Mouse (Mus musculus): ENCODE results near the gene Cd300ld2.
"Not testable (repeated sequence)": the region's sequence is repeated elsewhere in the genome, so short reads cannot be mapped to it uniquely, and the experiment has no call there.

Cd300ld2 gene

DNA sequence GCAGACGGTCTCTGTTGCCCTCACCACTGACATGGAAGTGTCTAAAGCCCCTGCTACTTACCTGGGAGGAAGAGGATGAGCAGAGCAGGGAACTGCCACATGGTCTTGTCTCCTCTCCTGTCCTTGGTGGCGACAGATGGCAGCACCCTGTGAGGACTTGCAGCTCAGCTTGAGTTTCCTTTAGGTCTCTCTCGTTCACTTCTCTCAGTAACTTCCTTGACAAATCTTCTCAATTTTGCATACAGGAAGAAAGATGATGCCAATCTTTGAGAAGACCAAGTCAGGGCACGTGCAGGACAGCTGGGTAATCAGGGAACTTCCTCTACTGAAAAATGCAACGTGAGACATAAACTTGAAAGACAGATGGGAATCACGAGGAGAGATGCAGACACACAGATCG is at the start of gene Cd300ld2:
Gene Cd300ld2 (minus strand): TSS at position 101 of the 400 bp plus-strand sequence.
- DNase-seq (ENCODE audit: low spot score), result not testable (repeated sequence)

DNA sequence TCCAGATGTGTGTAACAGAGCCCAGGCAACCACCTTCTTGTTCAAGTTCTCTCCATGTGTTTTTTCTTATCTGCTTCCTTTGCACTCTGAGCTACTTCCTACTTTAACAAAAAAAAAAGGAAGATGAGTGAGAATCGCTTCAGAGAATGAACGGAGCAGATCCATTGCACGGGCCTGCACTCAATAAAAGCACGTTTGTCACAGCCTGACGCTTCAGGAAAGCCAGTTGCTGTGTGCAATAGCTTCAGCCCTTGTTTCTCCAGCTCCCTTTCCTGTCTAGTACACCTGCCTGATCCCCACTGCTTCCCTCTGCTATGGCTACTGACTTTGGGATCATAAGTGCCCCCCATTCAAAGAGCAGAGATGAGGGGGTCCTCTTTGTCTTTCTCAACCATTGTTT is 46.1 kb upstream of the Cd300ld2 start, which contains the start of gene Cd300e:
Gene Cd300e (minus strand): TSS at position 101 of the 400 bp plus-strand sequence.
- no peak for DNase-seq (ENCODE audit: low spot score)

DNA sequence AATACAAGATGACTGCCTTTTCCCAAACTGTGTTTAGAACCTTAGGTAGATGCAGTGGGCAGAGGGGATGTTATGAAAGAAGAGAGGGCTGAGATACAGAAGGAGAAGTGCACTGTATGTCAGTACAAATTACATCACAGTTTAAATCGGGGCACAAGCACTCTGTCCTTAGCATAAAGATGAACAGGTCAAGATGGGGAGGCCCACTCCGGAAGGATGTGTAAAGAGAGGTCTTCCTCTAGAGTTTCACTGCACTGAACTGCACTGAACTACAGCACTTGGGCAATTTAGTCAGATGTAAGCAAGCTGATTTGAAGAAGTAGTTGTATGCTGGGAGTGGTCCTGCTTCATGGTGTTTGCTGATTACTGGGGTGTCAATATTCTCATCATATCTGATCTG is 43.8 kb upstream of the Cd300ld2 start:
- no peak for DNase-seq (ENCODE audit: low spot score)

DNA sequence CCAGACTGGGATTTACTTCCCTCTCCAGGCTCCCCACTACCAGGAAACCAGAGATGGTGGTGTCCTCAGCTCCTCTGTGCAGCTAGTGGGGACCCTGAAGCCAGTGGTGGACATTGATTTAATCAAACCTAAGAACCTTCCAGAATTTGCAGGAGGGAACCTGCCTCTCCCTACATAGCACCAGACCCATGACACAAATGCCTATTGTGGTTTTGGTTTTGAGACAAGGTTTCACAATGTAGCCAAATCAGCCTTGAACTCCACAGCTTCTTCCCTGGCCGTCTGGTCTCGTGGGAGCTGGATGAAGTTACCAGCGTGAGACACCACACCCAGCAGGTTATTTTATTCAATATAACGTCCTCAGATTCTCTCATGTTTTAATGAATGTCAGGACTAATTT is 42.7 kb upstream of the Cd300ld2 start:
- DNase-seq (ENCODE audit: low spot score), result no peak

DNA sequence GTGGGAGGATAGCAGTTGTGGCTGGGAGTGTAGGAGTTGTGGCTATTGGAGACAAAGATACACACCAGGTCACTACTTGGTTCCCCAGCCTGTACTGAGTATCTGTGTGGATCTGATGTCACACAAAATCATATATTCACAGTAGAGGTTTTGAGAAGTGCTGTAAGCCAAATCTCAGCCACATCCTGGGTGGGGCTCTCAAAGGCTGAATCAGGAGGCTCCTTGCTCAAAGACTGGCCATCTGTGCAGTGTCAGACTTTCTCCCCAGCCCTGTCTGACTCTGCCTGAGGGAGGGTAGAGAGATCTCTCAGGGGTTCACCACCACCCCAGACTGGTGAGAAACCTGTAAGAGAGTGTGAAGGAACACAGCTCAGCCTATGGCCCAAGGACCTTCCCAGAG is 38.5 kb upstream of the Cd300ld2 start:
- DNase-seq (ENCODE audit: low spot score), result no peak

DNA sequence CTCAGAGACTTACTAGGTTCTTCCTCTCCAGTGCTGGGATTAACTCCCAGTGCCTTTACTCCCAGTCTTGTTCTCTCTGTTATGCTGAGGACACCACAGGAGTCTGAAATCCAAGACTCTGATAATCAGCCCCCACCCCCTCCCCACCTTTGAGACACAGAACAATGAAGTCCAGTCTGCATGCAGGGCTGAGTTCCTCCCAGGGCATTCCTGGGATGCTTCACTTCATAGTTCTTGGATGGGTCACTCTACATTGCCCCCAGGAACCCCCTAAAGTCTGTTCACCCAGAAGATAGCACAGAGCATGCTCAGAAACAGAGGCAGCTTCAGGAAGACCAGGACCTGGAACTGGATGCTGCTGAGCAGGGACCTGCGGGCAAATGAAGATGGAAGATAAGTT is 37.0 kb upstream of the Cd300ld2 start:
- no peak for DNase-seq (ENCODE audit: low spot score)

DNA sequence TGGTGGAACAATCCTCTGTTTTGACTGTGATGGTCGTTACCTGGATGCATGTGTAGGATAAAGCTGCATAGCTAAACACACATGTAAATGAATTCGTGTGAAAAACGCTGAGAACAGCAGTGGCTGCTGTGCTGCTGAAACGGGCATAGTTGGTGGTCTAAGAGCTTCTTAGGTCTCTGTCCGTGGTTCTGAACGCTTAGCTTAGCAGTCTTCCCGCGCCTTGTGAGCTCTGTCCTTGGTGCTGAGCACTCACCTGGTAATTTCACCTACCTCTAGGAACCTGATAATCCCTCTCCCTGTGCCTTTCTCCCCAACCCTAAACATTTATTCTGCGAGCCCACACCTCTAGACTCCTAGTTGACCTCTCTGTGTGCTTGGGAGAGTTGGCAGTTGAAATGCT is 36.2 kb upstream of the Cd300ld2 start:
- peak; percentile 77 for DNase-seq (ENCODE audit: low spot score)

DNA sequence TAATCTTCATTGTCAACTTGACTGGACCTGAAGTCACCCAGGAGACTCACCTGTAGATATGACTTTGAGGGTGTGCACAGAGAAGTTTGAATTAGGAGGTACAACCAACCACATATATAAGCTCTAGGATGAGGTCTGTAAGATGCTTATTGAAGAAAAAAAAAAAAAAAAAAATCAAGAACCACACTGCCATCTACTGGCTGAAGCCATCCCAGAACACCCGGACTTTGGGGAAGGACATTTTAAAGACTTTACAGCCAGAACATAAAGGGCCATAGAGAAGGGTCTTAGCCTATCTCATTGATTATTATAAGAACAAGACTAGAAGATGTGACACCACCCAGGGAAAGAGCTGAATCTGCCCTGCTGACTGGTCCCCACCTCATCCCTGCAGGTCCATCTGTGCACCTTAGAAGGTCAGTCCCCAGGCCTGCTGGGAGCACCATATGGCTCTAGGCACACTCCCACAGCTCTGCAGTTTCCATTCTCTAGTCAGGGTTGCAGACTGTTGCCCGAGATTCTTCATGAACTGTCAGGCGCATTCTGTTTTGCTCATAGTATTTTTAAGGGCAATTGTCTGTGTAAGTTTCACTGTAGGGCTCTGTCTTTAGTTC is 33.4 kb upstream of the Cd300ld2 start:
- peak; percentile 50 for DNase-seq (ENCODE audit: low spot score)

DNA sequence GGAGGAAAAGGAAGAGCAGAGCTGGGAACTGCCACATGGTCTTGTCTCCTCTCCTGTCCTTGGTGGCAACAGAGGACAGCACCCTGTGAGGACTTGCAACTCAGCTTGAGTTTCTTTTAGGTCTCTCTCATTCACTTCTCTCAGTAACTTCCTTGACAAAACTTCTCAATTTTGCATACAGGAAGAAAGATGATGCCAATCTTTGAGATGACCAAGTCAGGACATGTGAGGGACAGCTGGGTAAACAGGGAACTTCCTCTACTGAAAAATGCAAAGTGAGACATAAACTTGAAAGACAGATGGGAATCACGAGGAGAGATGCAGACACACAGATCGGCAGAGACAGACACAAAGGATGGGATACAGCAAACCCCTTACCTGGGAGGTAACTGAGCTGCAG is 32.3 kb upstream of the Cd300ld2 start, which contains the start of gene Cd300ld3:
Gene Cd300ld3 (minus strand): TSS at position 151 of the 400 bp plus-strand sequence.
- DNase-seq (ENCODE audit: low spot score), result no peak

DNA sequence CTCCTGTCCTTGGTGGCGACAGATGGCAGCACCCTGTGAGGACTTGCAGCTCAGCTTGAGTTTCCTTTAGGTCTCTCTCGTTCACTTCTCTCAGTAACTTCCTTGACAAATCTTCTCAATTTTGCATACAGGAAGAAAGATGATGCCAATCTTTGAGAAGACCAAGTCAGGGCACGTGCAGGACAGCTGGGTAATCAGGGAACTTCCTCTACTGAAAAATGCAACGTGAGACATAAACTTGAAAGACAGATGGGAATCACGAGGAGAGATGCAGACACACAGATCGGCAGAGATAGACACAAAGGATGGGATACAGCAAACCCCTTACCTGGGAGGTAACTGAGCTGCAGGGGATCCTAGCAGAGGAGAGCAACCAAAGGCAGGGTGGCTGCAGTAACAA is 21.7 kb upstream of the Cd300ld2 start, which contains the start of gene Cd300ld5:
Gene Cd300ld5 (minus strand): TSS at position 101 of the 400 bp plus-strand sequence.
- DNase-seq (ENCODE audit: low spot score), result not testable (repeated sequence)

DNA sequence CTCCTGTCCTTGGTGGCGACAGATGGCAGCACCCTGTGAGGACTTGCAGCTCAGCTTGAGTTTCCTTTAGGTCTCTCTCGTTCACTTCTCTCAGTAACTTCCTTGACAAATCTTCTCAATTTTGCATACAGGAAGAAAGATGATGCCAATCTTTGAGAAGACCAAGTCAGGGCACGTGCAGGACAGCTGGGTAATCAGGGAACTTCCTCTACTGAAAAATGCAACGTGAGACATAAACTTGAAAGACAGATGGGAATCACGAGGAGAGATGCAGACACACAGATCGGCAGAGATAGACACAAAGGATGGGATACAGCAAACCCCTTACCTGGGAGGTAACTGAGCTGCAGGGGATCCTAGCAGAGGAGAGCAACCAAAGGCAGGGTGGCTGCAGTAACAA is 10.9 kb upstream of the Cd300ld2 start, which contains the start of gene Cd300ld4:
Gene Cd300ld4 (minus strand): TSS at position 101 of the 400 bp plus-strand sequence.
- DNase-seq (ENCODE audit: low spot score), result not testable (repeated sequence)

DNA sequence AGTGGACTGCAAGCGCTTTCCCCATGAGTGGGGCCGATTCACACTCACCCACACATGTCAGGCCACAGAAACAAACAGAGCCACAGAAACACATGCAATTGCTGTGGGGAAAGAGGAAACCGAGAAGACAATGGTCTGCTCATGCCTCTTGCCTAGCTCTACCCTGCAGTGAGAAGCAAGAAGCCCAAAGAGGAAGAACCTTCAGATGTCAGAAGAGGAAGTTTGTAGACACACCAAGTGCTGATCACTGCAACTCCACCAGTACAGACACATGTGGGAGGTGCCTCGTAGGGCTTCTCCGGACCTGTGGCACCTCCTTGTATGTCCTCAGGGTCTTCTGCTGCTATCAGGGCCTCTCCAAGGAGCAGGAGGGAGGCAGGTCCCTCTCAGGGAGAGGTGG is 11.9 kb downstream of the Cd300ld2 start:
- no peak for DNase-seq (ENCODE audit: low spot score)

DNA sequence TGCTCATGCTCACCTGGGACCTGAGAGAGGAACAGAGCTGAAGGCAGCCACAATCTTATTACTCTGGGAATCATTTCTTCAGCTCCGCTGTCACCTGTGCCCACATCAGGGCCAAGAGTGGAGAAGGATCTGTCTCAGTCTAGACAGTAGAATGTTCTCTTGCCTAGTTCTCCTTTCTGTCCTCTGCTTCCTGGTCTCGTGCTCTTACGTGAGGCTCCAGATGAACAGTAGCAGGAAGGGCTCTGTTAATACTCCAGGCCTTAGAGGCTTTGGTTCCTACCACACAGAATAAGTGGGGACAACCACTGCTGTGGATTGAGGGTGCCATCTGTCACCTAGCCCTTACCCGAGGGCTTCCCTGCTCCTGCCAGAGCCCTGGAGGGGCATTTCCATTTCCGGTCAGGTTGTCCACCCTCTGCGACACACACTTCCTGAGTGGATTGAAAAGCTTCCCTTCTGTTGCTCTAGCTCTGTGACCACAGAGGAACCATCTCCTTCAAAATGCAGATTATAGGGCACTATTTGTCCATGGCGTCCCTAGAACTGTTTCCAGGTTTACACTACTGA is 14.4 kb downstream of the Cd300ld2 start, which contains the start of gene Cd300c2:
Gene Cd300c2 (minus strand): TSS at position 407 of the 567 bp plus-strand sequence.
- no peak for DNase-seq (ENCODE audit: low spot score)

DNA sequence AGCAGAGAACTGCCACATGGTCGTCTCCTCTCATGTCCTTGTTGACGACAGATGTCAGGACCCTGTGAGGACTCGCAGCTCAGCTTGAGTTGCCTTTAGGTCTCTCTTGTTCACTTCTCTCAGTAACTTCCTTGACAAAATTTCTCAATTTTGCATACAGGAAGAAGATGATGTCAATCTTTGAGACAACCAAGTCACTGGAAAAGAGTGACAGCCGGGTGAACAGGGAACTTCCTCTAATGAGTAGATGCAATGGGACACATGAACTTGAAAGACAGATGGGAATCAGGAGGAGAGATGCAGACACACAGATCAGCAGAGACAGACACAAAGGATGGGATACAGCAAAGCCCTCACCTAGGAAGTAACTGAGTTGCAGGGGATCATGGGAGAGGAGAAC is 26.2 kb downstream of the Cd300ld2 start, which contains the start of gene Cd300ld:
Gene Cd300ld (minus strand): TSS at position 130 of the 400 bp plus-strand sequence.
- no peak for DNase-seq (ENCODE audit: low spot score)

DNA sequence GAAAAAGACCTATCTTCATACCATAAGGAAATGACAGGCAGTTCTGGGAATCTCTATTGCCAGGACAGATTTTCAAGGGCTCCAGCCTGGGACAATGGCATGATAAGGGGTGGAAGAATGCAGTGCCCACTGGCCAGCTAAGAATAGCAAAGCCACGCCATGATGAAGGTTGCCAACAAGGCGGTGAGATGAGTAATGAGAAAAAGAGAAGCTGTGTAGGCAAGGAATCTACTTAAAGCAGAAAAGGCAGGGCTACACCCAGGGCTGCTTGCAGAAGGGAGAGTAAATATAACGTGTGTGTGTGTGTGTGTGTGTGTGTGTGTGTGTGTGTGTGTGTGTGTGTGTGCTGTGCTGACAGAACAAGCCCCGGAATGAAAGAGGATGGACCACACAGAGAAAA is 34.1 kb downstream of the Cd300ld2 start:
- no peak for DNase-seq (ENCODE audit: low spot score)

DNA sequence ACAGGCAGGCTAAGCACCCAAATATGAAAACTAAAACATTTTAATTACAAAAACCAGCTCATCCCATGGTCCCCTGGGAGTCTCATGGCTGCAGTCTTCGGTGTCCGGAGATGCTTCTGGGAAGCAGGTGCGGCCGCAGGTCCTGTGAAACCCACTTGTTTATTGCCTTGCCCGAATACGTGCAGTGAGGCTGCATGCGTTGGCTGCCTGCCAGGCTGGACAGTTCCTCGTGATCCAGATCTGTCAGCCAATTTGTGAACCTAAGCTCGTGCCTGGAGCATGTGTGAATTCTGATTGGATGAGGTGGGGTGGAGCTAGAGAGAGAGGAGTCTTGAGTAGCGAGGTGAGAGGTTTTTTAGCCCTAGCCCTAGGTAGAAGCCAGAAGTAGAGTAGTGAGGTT is 43.3 kb downstream of the Cd300ld2 start:
- DNase-seq (ENCODE audit: low spot score), result no peak

DNA sequence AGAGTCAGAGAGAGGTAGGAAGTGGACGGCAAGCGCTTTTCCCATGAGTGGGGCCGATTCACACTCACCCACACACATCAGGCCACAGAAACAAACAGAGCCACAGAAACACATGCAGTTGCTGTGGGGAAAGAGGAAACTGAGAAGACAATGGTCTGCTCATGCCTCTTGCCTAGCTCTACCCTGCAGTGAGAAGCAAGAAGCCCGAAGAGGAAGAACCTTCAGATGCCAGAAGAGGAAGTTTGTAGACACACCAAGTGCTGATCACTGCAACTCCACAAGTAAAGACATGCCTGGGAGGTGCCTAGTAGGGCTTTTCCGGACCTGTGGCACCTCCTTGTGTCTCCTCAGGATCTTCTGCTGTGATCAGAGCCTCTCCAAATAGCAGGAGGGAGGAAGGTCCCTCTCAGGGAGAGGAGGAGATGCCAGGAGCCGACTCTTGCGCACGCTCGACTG is 47.2 kb downstream of the Cd300ld2 start, which contains the start of gene Cd300c:
Gene Cd300c (minus strand): TSS at position 406 of the 456 bp plus-strand sequence.
- no peak for DNase-seq (ENCODE audit: low spot score)

DNA sequence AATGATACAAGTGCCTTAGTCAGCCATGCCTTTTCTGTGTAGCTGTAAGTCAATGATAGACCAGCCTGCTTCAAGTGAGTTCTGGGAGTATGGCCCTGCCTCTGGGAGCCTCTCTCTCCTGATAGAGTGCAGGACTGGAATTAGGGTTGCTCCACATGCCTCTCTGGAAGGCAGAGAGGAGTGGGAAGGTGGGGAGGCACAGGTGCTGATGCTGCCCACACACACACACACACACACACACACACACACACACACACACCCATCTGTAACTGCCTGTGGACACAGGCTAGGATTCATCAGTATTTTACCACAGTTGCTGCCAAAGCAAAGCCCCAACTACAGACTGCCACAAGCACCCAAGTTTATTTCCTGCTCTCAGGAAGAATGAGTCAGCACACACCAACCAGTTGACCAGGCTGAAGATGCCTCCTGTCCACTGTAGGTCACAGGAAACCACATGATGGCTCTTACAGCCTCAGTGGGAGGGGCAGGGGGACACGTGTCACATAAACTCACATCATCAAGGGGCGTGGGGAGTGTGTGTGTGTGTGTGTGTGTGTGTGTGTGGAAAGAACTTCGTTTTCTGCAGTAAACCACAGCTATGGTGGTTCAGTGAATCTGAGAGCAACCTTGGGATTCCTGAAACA is 50.7 kb downstream of the Cd300ld2 start:
- no peak for DNase-seq (ENCODE audit: low spot score)

DNA sequence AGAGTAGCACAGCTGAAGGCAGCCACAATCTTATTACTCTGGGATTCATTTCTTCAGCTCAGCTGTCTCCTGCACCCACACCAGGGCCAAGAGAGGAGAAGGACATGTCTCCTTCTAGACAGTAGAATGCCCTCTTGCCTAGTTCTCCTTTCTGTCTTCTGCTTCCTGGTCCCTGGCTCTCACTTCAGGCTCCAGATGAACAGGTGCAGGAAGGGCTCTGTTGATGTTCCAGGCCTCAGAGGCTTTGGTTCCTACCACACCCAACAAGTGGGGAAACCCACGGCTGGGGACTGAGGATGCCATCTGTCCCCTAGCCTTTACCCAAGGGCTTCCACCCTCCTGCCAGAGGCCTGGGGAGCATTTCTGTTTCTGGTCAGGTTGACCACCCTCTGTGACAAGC is 55.6 kb downstream of the Cd300ld2 start:
- DNase-seq (ENCODE audit: low spot score), result no peak
